In the genomic region with DNA sequence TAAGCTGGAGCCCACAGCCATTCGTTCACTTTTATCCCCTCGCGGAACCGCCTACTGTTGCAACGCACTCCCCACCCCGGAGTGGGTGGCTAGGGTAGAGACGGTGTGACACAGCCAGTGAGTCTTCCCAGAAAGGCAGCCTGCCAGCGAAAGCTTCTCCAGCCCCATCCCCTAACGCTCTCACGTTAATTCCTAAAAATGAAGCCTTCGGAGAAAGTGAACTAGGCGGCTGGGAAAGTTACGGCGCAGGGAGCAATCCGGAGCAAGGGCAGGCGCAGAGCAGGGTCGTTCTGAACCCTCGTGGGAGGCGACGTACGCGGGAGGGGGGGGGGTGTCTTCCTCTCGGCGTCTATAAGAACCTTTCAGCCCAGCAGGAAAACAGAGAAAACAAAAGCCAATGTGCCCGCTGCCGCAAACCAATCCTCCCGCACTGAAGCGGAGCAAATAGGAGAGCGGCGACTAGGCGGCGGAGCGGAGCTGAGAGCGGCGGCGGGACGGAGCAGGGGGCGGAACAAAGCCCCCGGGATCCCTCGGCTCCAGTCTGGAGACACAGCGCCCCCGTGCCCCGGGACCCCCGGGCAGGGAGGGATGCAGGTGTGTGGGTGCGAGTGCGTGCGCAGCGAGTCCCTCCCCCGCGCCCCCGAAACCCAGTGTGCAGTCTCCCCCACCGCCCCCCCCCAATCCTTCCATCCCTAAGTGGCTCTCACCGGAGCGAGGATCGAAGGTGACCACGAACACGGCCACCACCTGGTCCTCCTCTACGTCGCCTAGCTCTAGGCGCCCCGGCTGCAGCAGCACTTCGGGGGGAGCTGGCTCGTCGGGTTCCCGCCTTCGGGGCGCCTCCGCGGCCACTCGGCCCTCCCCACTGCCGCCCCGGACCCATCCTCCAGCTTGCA, we compare ENCODE assay signal across 1 mouse cellular context.
A peak's percentile ranks its signal among the peaks of the same experiment; 100 is the strongest.
TF ChIP-seq lines count a peak whose summit lies in the region.

No protein-coding gene starts in this region.

TF ChIP-seq in CH12.LX, 34 proteins besides CTCF, POLR2A, EP300 and RAD21:
- TF ChIP-seq IRF4 (IDR thresholded peaks at IDR 0.05; ENCODE audit: low read depth, low read length) (0 out of 2 replicates have a peak, but pooled peaks have one; percentile 22), E2F4 (IDR thresholded peaks at IDR 0.05; ENCODE audit: insufficient replicate concordance, low read depth, low read length) (no peak)
